Comparison of ENCODE assay signal across 20 mouse cellular contexts in genomic region chr8:111233730-111234129, GRCm38 (mm10).
"Had no signal": no experiment of that assay in that cellular context is flagged by ENCODE, and none has a peak within 500 bp of the region (broad histone marks: within the 10 kb centered on the region; RNA-seq: fewer than 3 reads in every experiment).

No protein-coding gene starts in this region.

- H3K36me3 ChIP-seq: liver, embryonic 13.5 days; liver, embryonic 15.5 days; midbrain, embryonic 13.5 days; midbrain, embryonic 15.5 days; neural tube, embryonic 12.5 days; stomach, embryonic 15.5 days had no signal

- H3K27ac ChIP-seq: liver, embryonic 13.5 days; liver, embryonic 15.5 days; midbrain, embryonic 13.5 days; midbrain, embryonic 15.5 days; neural tube, embryonic 12.5 days; stomach, embryonic 15.5 days had no signal

- H3K9ac ChIP-seq: liver, embryonic 13.5 days; liver, embryonic 15.5 days; liver, postnatal 0 days; lung, embryonic 14.5 days; midbrain, embryonic 13.5 days; midbrain, embryonic 15.5 days; neural tube, embryonic 12.5 days; stomach, embryonic 15.5 days had no signal

- H3K4me1 ChIP-seq: liver, embryonic 15.5 days; midbrain, embryonic 13.5 days; midbrain, embryonic 15.5 days; neural tube, embryonic 12.5 days; stomach, embryonic 15.5 days had no signal

- H3K4me2 ChIP-seq: liver, embryonic 13.5 days; liver, embryonic 15.5 days; lung, embryonic 14.5 days; midbrain, embryonic 11.5 days; midbrain, embryonic 13.5 days; midbrain, embryonic 15.5 days; neural tube, embryonic 12.5 days; stomach, embryonic 15.5 days had no signal

- H3K4me3 ChIP-seq: liver, embryonic 13.5 days; liver, embryonic 15.5 days; megakaryocyte, embryonic 14.5 days; midbrain, embryonic 13.5 days; midbrain, embryonic 15.5 days; neural tube, embryonic 12.5 days; stomach, embryonic 15.5 days had no signal

- DNase-seq: liver, embryonic 13.5 days; liver, postnatal 0 days; lung, embryonic 14.5 days; lung, postnatal 10 days; lung, postnatal 4 days; retina, postnatal 1 day; right cerebral cortex, adult 18-20 months; right cerebral cortex, postnatal 25 days; right cerebral cortex, postnatal 4 days; spleen, adult 18-20 months; thymus, adult 2 months; thymus, postnatal 25 days; thymus, postnatal 4 days had no signal

- H3K27me3 ChIP-seq: liver, embryonic 13.5 days; liver, embryonic 15.5 days; megakaryocyte, embryonic 14.5 days; midbrain, embryonic 13.5 days; midbrain, embryonic 15.5 days; neural tube, embryonic 12.5 days; stomach, embryonic 15.5 days had no signal

- ATAC-seq: liver, postnatal 0 days; midbrain, embryonic 13.5 days; midbrain, embryonic 15.5 days had no signal

- H3K9me3 ChIP-seq: liver, embryonic 13.5 days; liver, embryonic 15.5 days; megakaryocyte, embryonic 14.5 days; midbrain, embryonic 13.5 days; midbrain, embryonic 15.5 days; neural tube, embryonic 12.5 days; stomach, embryonic 15.5 days had no signal
